Mouse (Mus musculus): ENCODE results near the gene Matn1.

DNA sequence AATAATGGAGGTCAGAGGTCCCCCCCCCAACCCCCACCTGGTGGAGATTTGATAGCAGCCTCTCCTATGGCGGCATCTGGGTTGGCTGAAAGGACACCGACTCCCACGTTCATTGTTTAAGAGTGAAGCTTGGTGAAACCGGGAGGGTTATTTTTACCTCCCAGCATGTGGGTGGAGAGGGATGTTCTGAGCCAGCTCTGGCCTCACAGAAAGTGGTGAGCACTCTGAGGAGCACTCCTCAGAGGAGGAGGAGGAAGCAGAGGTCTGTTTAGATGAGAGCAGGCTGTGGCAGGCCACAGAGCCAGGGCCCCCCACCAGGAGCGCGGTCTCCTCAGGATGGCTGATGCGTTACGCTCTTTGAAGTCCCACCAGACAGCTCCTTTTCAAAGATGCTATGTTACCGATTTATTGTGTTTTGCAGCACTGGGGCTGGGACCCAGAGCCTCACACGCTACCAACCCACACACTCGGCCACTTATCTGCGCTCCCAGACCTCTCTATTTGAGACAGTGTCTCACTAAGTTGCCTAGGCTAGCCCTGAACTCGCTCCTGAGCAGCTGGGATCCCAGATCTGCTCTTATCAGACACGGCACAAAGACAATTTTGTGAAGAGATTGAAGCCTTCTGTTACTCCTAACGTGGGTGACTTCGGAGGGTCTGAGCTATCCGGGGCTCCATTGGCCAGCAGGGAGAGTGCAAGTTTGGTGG, 34.9 kb upstream of the Matn1 start:
- TF ChIP-seq POLR2A (IDR thresholded peaks at IDR 0.05; ENCODE audit: low read depth, low read length): no peak
- TF ChIP-seq CTCF (IDR thresholded peaks at IDR 0.05; ENCODE audit: extremely low read depth, insufficient read length, insufficient replicate concordance, low read depth, low read length): no peak
